Mouse (Mus musculus): ENCODE results near the gene Iqcf4.
"Not testable (repeated sequence)": the region's sequence is repeated elsewhere in the genome, so short reads cannot be mapped to it uniquely, and the experiment has no call there.

Iqcf4 gene

GRCm38 (mm10) chr9:106570896-106571295, at the start of gene Iqcf4:
TSS of gene Iqcf4 (minus strand) at chr9:106570996.
- no peak for DNase-seq (ENCODE audit: low spot score in 2 of 2)

- DNase-seq (ENCODE audit: low spot score in 2 of 2) = no peak
Observed at GRCm38 (mm10) chr9:106617496-106617895, 46.7 kb upstream of the Iqcf4 start.

- no peak for DNase-seq (ENCODE audit: low spot score in 2 of 2)
Observed at GRCm38 (mm10) chr9:106616306-106616705, 45.5 kb upstream of the Iqcf4 start.

- DNase-seq (ENCODE audit: low spot score in 2 of 2) = no peak
Observed at GRCm38 (mm10) chr9:106614616-106615015, 43.8 kb upstream of the Iqcf4 start.

GRCm38 (mm10) chr9:106613951-106614350, 43.2 kb upstream of the Iqcf4 start:
- no peak for DNase-seq (ENCODE audit: low spot score in 2 of 2)

- no peak for DNase-seq (ENCODE audit: low spot score in 2 of 2)
Observed at GRCm38 (mm10) chr9:106610727-106611126, 39.9 kb upstream of the Iqcf4 start.

GRCm38 (mm10) chr9:106600546-106600945, 29.8 kb upstream of the Iqcf4 start:
- peak; percentile 19 to 69 for DNase-seq (ENCODE audit: low spot score in 2 of 2)

- no peak for DNase-seq (ENCODE audit: low spot score in 2 of 2)
Observed at GRCm38 (mm10) chr9:106598466-106598865, 27.7 kb upstream of the Iqcf4 start.

GRCm38 (mm10) chr9:106595836-106596235, 25.0 kb upstream of the Iqcf4 start:
- DNase-seq (ENCODE audit: low spot score in 2 of 2) = no peak

- not testable (repeated sequence) for DNase-seq (ENCODE audit: low spot score in 2 of 2)
Observed at GRCm38 (mm10) chr9:106595402-106595801, 24.6 kb upstream of the Iqcf4 start.

GRCm38 (mm10) chr9:106592158-106592557, 21.4 kb upstream of the Iqcf4 start:
- no peak for DNase-seq (ENCODE audit: low spot score in 2 of 2)

- DNase-seq (ENCODE audit: low spot score in 2 of 2) = no peak
Observed at GRCm38 (mm10) chr9:106582552-106582951, 11.8 kb upstream of the Iqcf4 start.

- no peak for DNase-seq (ENCODE audit: low spot score in 2 of 2)
Observed at GRCm38 (mm10) chr9:106580016-106580415, 9.2 kb upstream of the Iqcf4 start.

- DNase-seq (ENCODE audit: low spot score in 2 of 2) = no peak
Observed at GRCm38 (mm10) chr9:106576112-106576511, 5.3 kb upstream of the Iqcf4 start.

GRCm38 (mm10) chr9:106573366-106573765, 2.6 kb upstream of the Iqcf4 start:
- DNase-seq (ENCODE audit: low spot score in 2 of 2) = no peak

GRCm38 (mm10) chr9:106572186-106572585, 1.4 kb upstream of the Iqcf4 start:
- DNase-seq (ENCODE audit: low spot score in 2 of 2) = no peak

- DNase-seq (ENCODE audit: low spot score in 2 of 2) = peak; percentile 26 to 65
Observed at GRCm38 (mm10) chr9:106566437-106566836, 4.4 kb downstream of the Iqcf4 start.

GRCm38 (mm10) chr9:106564025-106564424, 6.8 kb downstream of the Iqcf4 start:
- DNase-seq (ENCODE audit: low spot score in 2 of 2) = no peak

- no peak for DNase-seq (ENCODE audit: low spot score in 2 of 2)
Observed at GRCm38 (mm10) chr9:106562291-106562690, 8.5 kb downstream of the Iqcf4 start.

- DNase-seq (ENCODE audit: low spot score in 2 of 2) = no peak
Observed at GRCm38 (mm10) chr9:106561531-106561930, 9.3 kb downstream of the Iqcf4 start, which contains the start of gene Iqcf3. TSS of gene Iqcf3 (minus strand) at chr9:106561631.

GRCm38 (mm10) chr9:106534975-106535374, 35.8 kb downstream of the Iqcf4 start:
- DNase-seq (ENCODE audit: low spot score in 2 of 2) = no peak

- DNase-seq (ENCODE audit: low spot score in 2 of 2) = no peak
Observed at GRCm38 (mm10) chr9:106534296-106534695, 36.5 kb downstream of the Iqcf4 start.

GRCm38 (mm10) chr9:106531833-106532232, 39.0 kb downstream of the Iqcf4 start:
- DNase-seq (ENCODE audit: low spot score in 2 of 2) = no peak

GRCm38 (mm10) chr9:106519909-106520308, 50.9 kb downstream of the Iqcf4 start:
- no peak for DNase-seq (ENCODE audit: low spot score in 2 of 2)

Measured in spleen, postnatal 4 days (tissue).